Mouse (Mus musculus) duodenum, adult 2 months (tissue): ENCODE measurements around the gene Rbm5. TPM values are rescaled to one million over a fixed set of nuclear protein-coding genes. Genes with fewer than 3 reads are reported as not detected.

Experiments used
- polyA plus RNA-seq: library from polyadenylated mRNA; depleted of rRNA; stranded (reverse); fragments of >200 nt; gene quantifications from 2 replicates; pipeline ENCODE4 v1.2.3, GENCODE M21; 2012; ENCODE audit warnings: low replicate concordance; rRNA removed

Gene Rbm5
- 30.5 and 42.0 TPM in 2 replicates for polyA plus RNA-seq

GRCm38 (mm10) chr9:107770374-107771290 is at the start of gene Rbm5:
Rbm5 (minus strand) TSS chr9:107770996.

GRCm38 (mm10) chr9:107709697-107710483 is 60.9 kb downstream of the Rbm5 start, which contains the start of gene Sema3f:
Sema3f (minus strand) TSS chr9:107710475.

Other genes with a start within 250 kb of the Rbm5 start
- 50.7 and 60.9 TPM in 2 replicates for gene Tmem115, start 237.1 kb downstream of the Rbm5 start, polyA plus RNA-seq
- gene Cyb561d2, start 228.8 kb downstream of the Rbm5 start, polyA plus RNA-seq, result 41.2 and 51.5 TPM in 2 replicates
- 15.2 and 20.7 TPM in 2 replicates for gene Nprl2, start 228.8 kb downstream of the Rbm5 start, polyA plus RNA-seq
- 0.21 and 0.83 TPM in 2 replicates for gene Zmynd10, start 223.7 kb downstream of the Rbm5 start, polyA plus RNA-seq
- gene Rassf1, start 219.4 kb downstream of the Rbm5 start, polyA plus RNA-seq, result 10.1 and 16.1 TPM in 2 replicates
- gene Tusc2, start 207.7 kb downstream of the Rbm5 start, polyA plus RNA-seq, result 53.1 and 81.4 TPM in 2 replicates
- 125 and 220 TPM in 2 replicates for gene Hyal2, start 203.1 kb downstream of the Rbm5 start, polyA plus RNA-seq
- 1.8 and 2.0 TPM in 2 replicates for gene Hyal1, start 194.1 kb downstream of the Rbm5 start, polyA plus RNA-seq
- gene Naa80, start 192.1 kb downstream of the Rbm5 start, polyA plus RNA-seq, result 56.4 and 67.1 TPM in 2 replicates
- gene Hyal3, start 190.2 kb downstream of the Rbm5 start, polyA plus RNA-seq, result 0.25 and 1.0 TPM in 2 replicates
- 66.8 and 74.2 TPM in 2 replicates for gene Ifrd2, start 183.4 kb downstream of the Rbm5 start, polyA plus RNA-seq
- gene Sema3b, start 161.8 kb downstream of the Rbm5 start, polyA plus RNA-seq, result 61.0 and 63.0 TPM in 2 replicates
- gene Gnai2, start 135.6 kb downstream of the Rbm5 start, polyA plus RNA-seq, result 278 and 384 TPM in 2 replicates
- gene Slc38a3, start 101.5 kb downstream of the Rbm5 start, polyA plus RNA-seq, result 0.53 and 18.3 TPM in 2 replicates
- gene Gnat1, start 91.3 kb downstream of the Rbm5 start, polyA plus RNA-seq, result 0.13 and 0.20 TPM in 2 replicates
- gene Sema3f, start 60.5 kb downstream of the Rbm5 start, polyA plus RNA-seq, result 23.2 and 38.4 TPM in 2 replicates
- 4.0 and 9.6 TPM in 2 replicates for gene Rbm6, start 102.2 kb upstream of the Rbm5 start, polyA plus RNA-seq
- gene Mon1a, start 117.2 kb upstream of the Rbm5 start, polyA plus RNA-seq, result 76.5 and 135 TPM in 2 replicates
- gene Mst1r, start 135.9 kb upstream of the Rbm5 start, polyA plus RNA-seq, result 51.2 and 56.0 TPM in 2 replicates
- gene Actl11, start 157.5 kb upstream of the Rbm5 start, polyA plus RNA-seq, result not detected in 2 replicates
- gene Camkv, start 164.7 kb upstream of the Rbm5 start, polyA plus RNA-seq, result not detected in 2 replicates
- gene Traip, start 179.1 kb upstream of the Rbm5 start, polyA plus RNA-seq, result 1.8 and 4.1 TPM in 2 replicates
- 66.2 and 118 TPM in 2 replicates for gene Uba7, start 204.5 kb upstream of the Rbm5 start, polyA plus RNA-seq
- not detected in 2 replicates for gene Gm20661, start 212.1 kb upstream of the Rbm5 start, polyA plus RNA-seq
- gene Inka1, start 214.9 kb upstream of the Rbm5 start, polyA plus RNA-seq, result 3.2 and 4.2 TPM in 2 replicates
- 0.39 and 1.5 TPM in 2 replicates for gene Cdhr4, start 221.5 kb upstream of the Rbm5 start, polyA plus RNA-seq
- gene Gm20662, start 225.4 kb upstream of the Rbm5 start, polyA plus RNA-seq, result 0.49 and 0.52 TPM in 2 replicates
- gene Ip6k1, start 231.5 kb upstream of the Rbm5 start, polyA plus RNA-seq, result 74.7 and 154 TPM in 2 replicates